Mouse (Mus musculus) right cerebral cortex, postnatal 25 days (tissue): ENCODE results near the gene Cd300lb.
"Not testable (repeated sequence)": the region's sequence is repeated elsewhere in the genome, so short reads cannot be mapped to it uniquely, and the experiment has no call there.

Experiments used
- DNase-seq: peaks from one replicate; pipeline ENCODE4 v3.0.0; 2022

Gene Cd300lb

GRCm38 (mm10) chr11:114934144-114934543 lies at the start of gene Cd300lb:
Gene Cd300lb, minus strand, starts transcription at chr11:114934386.
- DNase-seq, result no peak

- DNase-seq, result no peak
Observed at GRCm38 (mm10) chr11:114981866-114982265, 47.7 kb upstream of the Cd300lb start.

GRCm38 (mm10) chr11:114972726-114973125 lies 38.5 kb upstream of the Cd300lb start:
- no peak for DNase-seq

GRCm38 (mm10) chr11:114968752-114969207 lies 34.6 kb upstream of the Cd300lb start, which contains the start of gene Cd300c:
Gene Cd300c, minus strand, starts transcription at chr11:114969157.
- no peak for DNase-seq

GRCm38 (mm10) chr11:114965182-114965828 lies 31.1 kb upstream of the Cd300lb start:
- no peak for DNase-seq

- DNase-seq, result no peak
Observed at GRCm38 (mm10) chr11:114960369-114960768, 26.2 kb upstream of the Cd300lb start.

- no peak for DNase-seq
Observed at GRCm38 (mm10) chr11:114933591-114933990, 595 bp downstream of the Cd300lb start.

- DNase-seq, result no peak
Observed at GRCm38 (mm10) chr11:114931041-114931440, 3.1 kb downstream of the Cd300lb start.

GRCm38 (mm10) chr11:114929581-114929980 lies 4.6 kb downstream of the Cd300lb start:
- no peak for DNase-seq

- DNase-seq, result no peak
Observed at GRCm38 (mm10) chr11:114923961-114924360, 10.2 kb downstream of the Cd300lb start.

- DNase-seq, result peak; percentile 64
Observed at GRCm38 (mm10) chr11:114922439-114922838, 11.7 kb downstream of the Cd300lb start.

- no peak for DNase-seq
Observed at GRCm38 (mm10) chr11:114917120-114917519, 17.1 kb downstream of the Cd300lb start.

GRCm38 (mm10) chr11:114914978-114915377 lies 19.2 kb downstream of the Cd300lb start:
- DNase-seq, result no peak

- peak; percentile 75 for DNase-seq
Observed at GRCm38 (mm10) chr11:114912847-114913246, 21.3 kb downstream of the Cd300lb start.

GRCm38 (mm10) chr11:114909538-114909937 lies 24.6 kb downstream of the Cd300lb start:
- DNase-seq, result not testable (repeated sequence)

GRCm38 (mm10) chr11:114908086-114908485 lies 26.1 kb downstream of the Cd300lb start:
- DNase-seq, result no peak

GRCm38 (mm10) chr11:114907567-114907966 lies 26.6 kb downstream of the Cd300lb start:
- no peak for DNase-seq

- DNase-seq, result no peak
Observed at GRCm38 (mm10) chr11:114903224-114903623, 31.0 kb downstream of the Cd300lb start.

GRCm38 (mm10) chr11:114898026-114898425 lies 36.2 kb downstream of the Cd300lb start:
- no peak for DNase-seq

- DNase-seq, result no peak
Observed at GRCm38 (mm10) chr11:114896085-114896484, 38.1 kb downstream of the Cd300lb start.

GRCm38 (mm10) chr11:114890542-114890941 lies 43.6 kb downstream of the Cd300lb start:
- no peak for DNase-seq

GRCm38 (mm10) chr11:114889991-114890518 lies 44.1 kb downstream of the Cd300lb start, which contains the start of gene Cd300a:
Gene Cd300a, plus strand, starts transcription at chr11:114890041.
- no peak for DNase-seq

- no peak for DNase-seq
Observed at GRCm38 (mm10) chr11:114884380-114885100, 49.6 kb downstream of the Cd300lb start.

- DNase-seq, result no peak
Observed at GRCm38 (mm10) chr11:114883251-114883789, 50.9 kb downstream of the Cd300lb start.
